23 mouse cellular contexts compared by ENCODE assay signal in genomic region chr11:97277166-97277565, GRCm38 (mm10). TPM values are rescaled to one million over a fixed set of nuclear protein-coding genes. Genes with fewer than 3 reads are reported as not detected.
DNase-seq lines count a peak whose midpoint lies in the region; ATAC-seq and TF ChIP-seq lines count a peak whose summit lies in the region.
"Had no signal": no experiment of that assay in that cellular context is flagged by ENCODE, and none has a peak within 500 bp of the region (broad histone marks: within the 10 kb centered on the region; RNA-seq: fewer than 3 reads in every experiment).

No protein-coding gene starts in this region.

- in situ Hi-C loops in ES-E14 (cut with MboI; ENCODE audit: low sequenced_read_pairs in 2 of 2, unreplicated experiment in 2 of 2) = no loop called here

- H3K36me3 ChIP-seq in heart, embryonic 16.5 days (ENCODE audit: control insufficient read depth, insufficient read depth) = no peaks in the 10 kb centered on the region
- H3K36me3 ChIP-seq in ES-E14 (ENCODE audit: control insufficient read depth, insufficient read depth, low read length, poor library complexity, severe bottlenecking) = no peaks in the 10 kb centered on the region; the same call in 1 of the 2 replicates
- H3K36me3 ChIP-seq: embryonic facial prominence, embryonic 12.5 days; hindbrain, embryonic 15.5 days; limb, embryonic 15.5 days had no signal

- H3K4me3 ChIP-seq in heart, embryonic 16.5 days (ENCODE audit: low read length) = no peak overlapping the region
- peak overlapping the region; percentile 11 to 18; a peak in 1 of 4 replicates for H3K4me3 ChIP-seq in ES-E14 (ENCODE audit: insufficient read depth in 1 of 2, low read depth in 1 of 2, low read length in 2 of 2, poor library complexity in 1 of 2, severe bottlenecking in 1 of 2)
- H3K4me3 ChIP-seq: embryonic facial prominence, embryonic 12.5 days; limb, embryonic 15.5 days had no signal

- ATAC-seq in heart, embryonic 16.5 days (replicated peaks; ENCODE audit: extremely low read depth, insufficient read depth, low FRiP score) = no peak
- ATAC-seq: forebrain, embryonic 14.5 days; midbrain, embryonic 16.5 days had no signal

- peak; percentile 10 to 38 for DNase-seq in adrenal gland, postnatal 36 days
- DNase-seq in adrenal gland, postnatal 14 days = no peak
- no peak for DNase-seq in heart, postnatal 14 days
- peak; percentile 47 for DNase-seq in A20 (ENCODE audit: low read depth, low spot score)
- DNase-seq in ES-E14 (ENCODE audit: low read depth, low spot score) = no peak
- DNase-seq in right cerebral cortex, postnatal 25 days = no peak
- DNase-seq in gastrocnemius, postnatal 10 days = no peak
- DNase-seq: B cell, adult 2 months; cerebellum, adult 11 months; cerebellum, postnatal 10 days; gastrocnemius, postnatal 36 days; kidney, adult 9 months; kidney, postnatal 25 days; lung, adult 2 months; right cerebral cortex, adult 18-20 months; thymus, postnatal 25 days had no signal

- H3K9me3 ChIP-seq in heart, embryonic 16.5 days (replicated peaks; ENCODE audit: control insufficient read depth, low read length) = no peaks in the 10 kb centered on the region
- H3K9me3 ChIP-seq in ES-E14 (ENCODE audit: control insufficient read depth, insufficient read depth, low read depth, low read length) = no peaks in the 10 kb centered on the region
- H3K9me3 ChIP-seq: embryonic facial prominence, embryonic 12.5 days; G1E; hindbrain, embryonic 15.5 days; limb, embryonic 15.5 days had no signal

- H3K27me3 ChIP-seq in heart, embryonic 16.5 days (ENCODE audit: control insufficient read depth, insufficient read depth, low read length) = no peaks in the 10 kb centered on the region
- H3K27me3 ChIP-seq: embryonic facial prominence, embryonic 12.5 days; hindbrain, embryonic 15.5 days; limb, embryonic 15.5 days had no signal

- intact Hi-C loops in heart, postnatal 14 days (cut with DNase I) = no loop called here

- H3K4me1 ChIP-seq in heart, embryonic 16.5 days (ENCODE audit: control insufficient read depth, insufficient read depth, low read length) = peaks cover 21% of the 10 kb centered on the region
- H3K4me1 ChIP-seq in ES-E14 (ENCODE audit: control insufficient read depth in 2 of 2, insufficient read depth in 2 of 2, low read length in 2 of 2, poor library complexity in 1 of 2) = peaks cover 12 to 21% of the 10 kb centered on the region in 2 experiments; a peak in 3 of 4 replicates

- no peak overlapping the region for H3K9ac ChIP-seq in heart, embryonic 16.5 days (ENCODE audit: low read length)
- H3K9ac ChIP-seq in ES-E14 (ENCODE audit: insufficient read depth, low read depth, low read length, poor library complexity, severe bottlenecking) = peak overlapping the region; percentile 34; the same call in 1 of the 2 replicates
- H3K9ac ChIP-seq: embryonic facial prominence, embryonic 12.5 days; hindbrain, embryonic 15.5 days; limb, embryonic 15.5 days had no signal

- whole genome bisulfite sequencing in heart, embryonic 16.5 days = 52% methylated on average over 5 of the region's 5 CpGs

- H3K4me2 ChIP-seq in heart, embryonic 16.5 days (ENCODE audit: low read depth, low read length) = peak overlapping the region; percentile 15
- H3K4me2 ChIP-seq: embryonic facial prominence, embryonic 12.5 days; limb, embryonic 15.5 days had no signal

- H3K27ac ChIP-seq in heart, embryonic 16.5 days (ENCODE audit: low read length) = peak overlapping the region; percentile 48
- no peak overlapping the region; the same call in 1 of the 2 replicates for H3K27ac ChIP-seq in ES-E14 (ENCODE audit: insufficient read depth, low read depth, low read length, poor library complexity, severe bottlenecking)
- H3K27ac ChIP-seq: embryonic facial prominence, embryonic 12.5 days; hindbrain, embryonic 15.5 days; limb, embryonic 15.5 days had no signal

TF ChIP-seq in ES-E14, 5 proteins besides CTCF, POLR2A, EP300 and RAD21:
- TF ChIP-seq CHD2 (IDR thresholded peaks at IDR 0.05; ENCODE audit: low read depth, low read length) (no peak), MAFK (IDR thresholded peaks at IDR 0.05; ENCODE audit: insufficient read depth, low read depth, low read length) (no peak), HCFC1 (IDR thresholded peaks at IDR 0.05; ENCODE audit: borderline replicate concordance, insufficient read depth, low read length) (no peak), ZC3H11A (IDR thresholded peaks at IDR 0.05; ENCODE audit: borderline replicate concordance, low read depth, low read length) (no peak), ZNF384 (IDR thresholded peaks at IDR 0.05; ENCODE audit: low read depth, low read length) (no peak)

RNA-seq across cellular contexts. Expression of gene Npepps, which starts 3.3 kb away (rescaled TPM):
- 10 to 100 TPM; 81.8 to 86.1 TPM for total RNA-seq in adrenal gland, postnatal 36 days (2021)
- total RNA-seq in adrenal gland, postnatal 14 days (2021) = 73.2 and 74.2 TPM in 2 replicates
- polyA plus RNA-seq in heart, embryonic 16.5 days (2015; fragmentation: Nextera tagmentation; extraction: Ambion mirVana) = 87.4 and 92.9 TPM in 2 replicates
- 10 to 100 TPM; 65.4 to 70.8 TPM for total RNA-seq in heart, postnatal 14 days (2021)
- total RNA-seq in ES-E14 (2012; rRNA removed) = 86.1 and 107 TPM in 2 replicates
- 10 to 100 TPM; 52.1 to 57.5 TPM for total RNA-seq in gastrocnemius, postnatal 10 days (2021)

RNA-seq across cellular contexts. Expression of gene Mrpl45, which starts 38.4 kb away (rescaled TPM):
- 10 to 100 TPM; 31.5 to 32.3 TPM for total RNA-seq in adrenal gland, postnatal 36 days (2021)
- 43.5 and 46.0 TPM in 2 replicates for total RNA-seq in adrenal gland, postnatal 14 days (2021)
- polyA plus RNA-seq in heart, embryonic 16.5 days (2015; fragmentation: Nextera tagmentation; extraction: Ambion mirVana) = 58.1 and 59.8 TPM in 2 replicates
- total RNA-seq in heart, postnatal 14 days (2021) = 10 to 100 TPM; 42.7 to 51.2 TPM
- 53.8 and 76.8 TPM in 2 replicates for total RNA-seq in ES-E14 (2012; rRNA removed)
- 10 to 100 TPM; 28.5 to 33.8 TPM for total RNA-seq in gastrocnemius, postnatal 10 days (2021)

Comparison
In these comparisons a context has a peak if more than half of its experiments do, and no peak if none do; other contexts are left out.
1. DNase-seq: peak in adrenal gland, postnatal 36 days (2 of 2) and A20 (single experiment); none in adrenal gland, postnatal 14 days (single experiment), heart, postnatal 14 days (0 of 2), ES-E14 (single experiment), right cerebral cortex, postnatal 25 days (single experiment) and gastrocnemius, postnatal 10 days (single experiment).